ENCODE assay signal across 19 mouse cellular contexts in genomic region chr8:94469656-94470055, GRCm38 (mm10). TPM values are rescaled to one million over a fixed set of nuclear protein-coding genes. Genes with fewer than 3 reads are reported as not detected.
"Had no signal": no experiment of that assay in that cellular context is flagged by ENCODE, and none has a peak within 500 bp of the region (broad histone marks: within the 10 kb centered on the region; RNA-seq: fewer than 3 reads in every experiment).

No protein-coding gene starts in this region.

- H3K4me3 ChIP-seq: midbrain, embryonic 10.5 days; midbrain, embryonic 12.5 days; myocyte; neural tube, embryonic 13.5 days; neural tube, embryonic 15.5 days had no signal

- H3K27ac ChIP-seq: midbrain, embryonic 10.5 days; midbrain, embryonic 12.5 days; neural tube, embryonic 13.5 days; neural tube, embryonic 15.5 days had no signal

- H3K4me1 ChIP-seq: midbrain, embryonic 10.5 days; midbrain, embryonic 12.5 days; neural tube, embryonic 13.5 days; neural tube, embryonic 15.5 days had no signal

- H3K27me3 ChIP-seq: midbrain, embryonic 12.5 days; neural tube, embryonic 13.5 days; neural tube, embryonic 15.5 days had no signal

- DNase-seq: lung, adult 18-20 months; lung, embryonic 14.5 days; lung, postnatal 10 days; lung, postnatal 4 days; midbrain, embryonic 14.5 days; retina, postnatal 1 day; right cerebral cortex, adult 18-20 months; right cerebral cortex, postnatal 25 days; right cerebral cortex, postnatal 4 days; spleen, adult 18-20 months; thymus, adult 18-20 months; thymus, postnatal 25 days; thymus, postnatal 4 days had no signal

- H3K36me3 ChIP-seq: midbrain, embryonic 10.5 days; midbrain, embryonic 12.5 days; neural tube, embryonic 13.5 days; neural tube, embryonic 15.5 days had no signal

RNA-seq across cellular contexts. Expression of gene Nlrc5, which starts 35.5 kb away (rescaled TPM):
- polyA plus RNA-seq: neural tube, embryonic 11.5 days had no signal
